Comparison of ENCODE assay signal across 20 mouse cellular contexts in genomic region chr3:142755132-142755867, GRCm38 (mm10). TPM values are rescaled to one million over a fixed set of nuclear protein-coding genes. Genes with fewer than 3 reads are reported as not detected.
A peak's percentile ranks its signal among the peaks of the same experiment; 100 is the strongest.
DNase-seq lines count a peak whose midpoint lies in the region; ATAC-seq and TF ChIP-seq lines count a peak whose summit lies in the region.
"Had no signal": no experiment of that assay in that cellular context is flagged by ENCODE, and none has a peak within 500 bp of the region (broad histone marks: within the 10 kb centered on the region; RNA-seq: fewer than 3 reads in every experiment).

No protein-coding gene starts in this region.

- TF ChIP-seq EP300 in heart, postnatal 0 days (IDR thresholded peaks at IDR 0.05; ENCODE audit: low read depth): no peak

- H3K4me2 ChIP-seq in forebrain, embryonic 14.5 days (ENCODE audit: low read length): no peak overlapping the region
- H3K4me2 ChIP-seq in forebrain, embryonic 13.5 days: no peak overlapping the region
- peak overlapping the region; percentile 36; the same call in 1 of the 2 replicates for H3K4me2 ChIP-seq in heart, postnatal 0 days (ENCODE audit: low read depth, low read length)
- no peak overlapping the region for H3K4me2 ChIP-seq in midbrain, embryonic 14.5 days (ENCODE audit: low read length)
- H3K4me2 ChIP-seq in midbrain, embryonic 11.5 days: no peak overlapping the region
- peak overlapping the region; percentile 31 for H3K4me2 ChIP-seq in midbrain, embryonic 16.5 days (ENCODE audit: low read length)
- H3K4me2 ChIP-seq: embryonic facial prominence, embryonic 12.5 days; kidney, embryonic 15.5 days had no signal

- WGBS in forebrain, embryonic 14.5 days: 79% methylated on average over 18 of the region's 18 CpGs
- 82% methylated on average over 18 of the region's 18 CpGs for WGBS in forebrain, embryonic 13.5 days
- 62% methylated on average over 18 of the region's 18 CpGs for WGBS in heart, postnatal 0 days
- WGBS in midbrain, embryonic 14.5 days: 75% methylated on average over 18 of the region's 18 CpGs
- 87% methylated on average over 18 of the region's 18 CpGs for WGBS in midbrain, embryonic 11.5 days
- WGBS in midbrain, embryonic 16.5 days: 62% methylated on average over 18 of the region's 18 CpGs

- H3K4me1 ChIP-seq in forebrain, embryonic 14.5 days (ENCODE audit: control insufficient read depth, insufficient read depth, low read length): no peaks in the 10 kb centered on the region
- no peaks in the 10 kb centered on the region for H3K4me1 ChIP-seq in forebrain, embryonic 13.5 days
- peaks cover 3% of the 10 kb centered on the region; the same call in 1 of the 2 replicates for H3K4me1 ChIP-seq in heart, postnatal 0 days (ENCODE audit: control insufficient read depth, insufficient read depth)
- H3K4me1 ChIP-seq in midbrain, embryonic 14.5 days (ENCODE audit: control insufficient read depth, insufficient read depth, low read length): no peaks in the 10 kb centered on the region
- no peaks in the 10 kb centered on the region for H3K4me1 ChIP-seq in midbrain, embryonic 11.5 days (ENCODE audit: control insufficient read depth, insufficient read depth, low read length)
- no peaks in the 10 kb centered on the region for H3K4me1 ChIP-seq in midbrain, embryonic 16.5 days (ENCODE audit: control insufficient read depth, insufficient read depth, low read length)
- H3K4me1 ChIP-seq: embryonic facial prominence, embryonic 12.5 days; kidney, embryonic 15.5 days had no signal

- no peaks in the 10 kb centered on the region for H3K27me3 ChIP-seq in forebrain, embryonic 14.5 days (replicated peaks; ENCODE audit: control insufficient read depth, insufficient read depth, low read length)
- H3K27me3 ChIP-seq in forebrain, embryonic 13.5 days: no peaks in the 10 kb centered on the region
- H3K27me3 ChIP-seq in heart, postnatal 0 days (ENCODE audit: control insufficient read depth, insufficient read depth, low read length): no peaks in the 10 kb centered on the region
- H3K27me3 ChIP-seq in midbrain, embryonic 14.5 days (ENCODE audit: control insufficient read depth, insufficient read depth, low read length): no peaks in the 10 kb centered on the region
- H3K27me3 ChIP-seq in midbrain, embryonic 11.5 days (ENCODE audit: control insufficient read depth, insufficient read depth, low read length): no peaks in the 10 kb centered on the region
- no peaks in the 10 kb centered on the region for H3K27me3 ChIP-seq in midbrain, embryonic 16.5 days (ENCODE audit: control insufficient read depth, insufficient read depth, low read depth, low read length)
- H3K27me3 ChIP-seq: CH12.LX; embryonic facial prominence, embryonic 12.5 days; kidney, embryonic 15.5 days had no signal

- no peak for ATAC-seq in forebrain, embryonic 14.5 days
- no peak for ATAC-seq in forebrain, embryonic 13.5 days
- no peak for ATAC-seq in heart, postnatal 0 days (ENCODE audit: insufficient read depth, low read depth)
- ATAC-seq in midbrain, embryonic 14.5 days (ENCODE audit: low FRiP score, low TSS enrichment): no peak
- no peak for ATAC-seq in midbrain, embryonic 11.5 days (ENCODE audit: low FRiP score)
- peak; percentile 77; the same call in 1 of the 2 replicates for ATAC-seq in midbrain, embryonic 16.5 days
- ATAC-seq: intestine, embryonic 16.5 days had no signal

- H3K9me3 ChIP-seq in forebrain, embryonic 14.5 days (replicated peaks; ENCODE audit: control insufficient read depth, low read length): no peaks in the 10 kb centered on the region
- no peaks in the 10 kb centered on the region for H3K9me3 ChIP-seq in forebrain, embryonic 13.5 days (replicated peaks)
- H3K9me3 ChIP-seq in heart, postnatal 0 days (replicated peaks; ENCODE audit: control insufficient read depth, low read length): no peaks in the 10 kb centered on the region
- no peaks in the 10 kb centered on the region for H3K9me3 ChIP-seq in midbrain, embryonic 14.5 days (ENCODE audit: control insufficient read depth, low read length)
- no peaks in the 10 kb centered on the region for H3K9me3 ChIP-seq in midbrain, embryonic 11.5 days (ENCODE audit: control insufficient read depth, low read length)
- H3K9me3 ChIP-seq in midbrain, embryonic 16.5 days (replicated peaks; ENCODE audit: control insufficient read depth, low read length, poor library complexity, severe bottlenecking): no peaks in the 10 kb centered on the region
- H3K9me3 ChIP-seq: embryonic facial prominence, embryonic 12.5 days; kidney, embryonic 15.5 days had no signal

- no peak overlapping the region for H3K4me3 ChIP-seq in forebrain, embryonic 14.5 days (ENCODE audit: low read depth, low read length)
- no peak overlapping the region for H3K4me3 ChIP-seq in forebrain, embryonic 13.5 days
- H3K4me3 ChIP-seq in heart, postnatal 0 days (ENCODE audit: low read depth, low read length): no peak overlapping the region
- no peak overlapping the region for H3K4me3 ChIP-seq in midbrain, embryonic 14.5 days (replicated peaks; ENCODE audit: low read depth, low read length)
- no peak overlapping the region for H3K4me3 ChIP-seq in midbrain, embryonic 11.5 days (ENCODE audit: low read depth, low read length)
- no peak overlapping the region for H3K4me3 ChIP-seq in midbrain, embryonic 16.5 days (ENCODE audit: low read depth, low read length)
- H3K4me3 ChIP-seq: embryonic facial prominence, embryonic 12.5 days; kidney, embryonic 15.5 days had no signal

- H3K9ac ChIP-seq in forebrain, embryonic 14.5 days (ENCODE audit: low read length): no peak overlapping the region
- no peak overlapping the region for H3K9ac ChIP-seq in forebrain, embryonic 13.5 days
- H3K9ac ChIP-seq in heart, postnatal 0 days (replicated peaks; ENCODE audit: low read depth, low read length): no peak overlapping the region
- no peak overlapping the region; the same call in 1 of the 2 replicates for H3K9ac ChIP-seq in midbrain, embryonic 14.5 days (replicated peaks; ENCODE audit: low read length)
- no peak overlapping the region for H3K9ac ChIP-seq in midbrain, embryonic 11.5 days (ENCODE audit: low read length)
- H3K9ac ChIP-seq in midbrain, embryonic 16.5 days (ENCODE audit: low read depth, low read length): peak overlapping the region; percentile 4; the same call in 1 of the 2 replicates
- H3K9ac ChIP-seq: embryonic facial prominence, embryonic 12.5 days; kidney, embryonic 15.5 days had no signal

- TF ChIP-seq CTCF in heart, postnatal 0 days (IDR thresholded peaks at IDR 0.05; ENCODE audit: low read depth): no peak

- H3K27ac ChIP-seq in forebrain, embryonic 14.5 days (ENCODE audit: low read depth, low read length): no peak overlapping the region
- H3K27ac ChIP-seq in forebrain, embryonic 13.5 days: no peak overlapping the region
- H3K27ac ChIP-seq in heart, postnatal 0 days (ENCODE audit: low read depth): no peak overlapping the region
- no peak overlapping the region for H3K27ac ChIP-seq in midbrain, embryonic 14.5 days (replicated peaks; ENCODE audit: low read depth, low read length)
- no peak overlapping the region for H3K27ac ChIP-seq in midbrain, embryonic 11.5 days (ENCODE audit: low read depth, low read length)
- 0 out of 2 replicates have a peak overlapping the region, but pooled peaks have one; percentile 3 for H3K27ac ChIP-seq in midbrain, embryonic 16.5 days (ENCODE audit: low read length)
- H3K27ac ChIP-seq: embryonic facial prominence, embryonic 12.5 days; kidney, embryonic 15.5 days had no signal

- no peaks in the 10 kb centered on the region for H3K36me3 ChIP-seq in forebrain, embryonic 14.5 days (ENCODE audit: control insufficient read depth, insufficient read depth, low read length)
- H3K36me3 ChIP-seq in forebrain, embryonic 13.5 days (ENCODE audit: poor library complexity, severe bottlenecking): no peaks in the 10 kb centered on the region
- H3K36me3 ChIP-seq in heart, postnatal 0 days (replicated peaks; ENCODE audit: control insufficient read depth, insufficient read depth, low read length): no peaks in the 10 kb centered on the region
- H3K36me3 ChIP-seq in midbrain, embryonic 14.5 days (ENCODE audit: control insufficient read depth, insufficient read depth, low read length): no peaks in the 10 kb centered on the region
- no peaks in the 10 kb centered on the region for H3K36me3 ChIP-seq in midbrain, embryonic 11.5 days (ENCODE audit: control insufficient read depth, insufficient read depth, low read length)
- H3K36me3 ChIP-seq in midbrain, embryonic 16.5 days (ENCODE audit: control insufficient read depth, insufficient read depth, low read length): no peaks in the 10 kb centered on the region
- H3K36me3 ChIP-seq: embryonic facial prominence, embryonic 12.5 days; kidney, embryonic 15.5 days had no signal

- intact Hi-C loops in heart, postnatal 36 days (cut with DNase I): no loop called here

- DNase-seq in forebrain, embryonic 14.5 days (ENCODE audit: low spot score): peak; percentile 19
- DNase-seq in heart, postnatal 0 days (ENCODE audit: low spot score): no peak
- no peak for DNase-seq in heart, postnatal 36 days
- peak; percentile 63 for DNase-seq in midbrain, embryonic 14.5 days
- no peak for DNase-seq in midbrain, embryonic 11.5 days (ENCODE audit: low spot score, missing footprints)
- DNase-seq in adrenal gland, postnatal 25 days: no peak
- DNase-seq: cerebellum, adult 11-12 months; cerebellum, postnatal 36 days; layer of hippocampus, postnatal 36 days; left cerebral cortex, postnatal 4 days; lung, adult 2 months; lung, postnatal 36 days; right cerebral cortex, postnatal 4 days; thymus, postnatal 36 days had no signal

RNA-seq across cellular contexts. Expression of gene Gtf2b, which starts 9.5 kb away (rescaled TPM):
- 99.8 and 112 TPM in 2 replicates for polyA plus RNA-seq in forebrain, embryonic 14.5 days (2014; fragmentation: Nextera tagmentation; extraction: Ambion mirVana)
- 102 and 104 TPM in 2 replicates for polyA plus RNA-seq in forebrain, embryonic 13.5 days (2015; fragmentation: Nextera tagmentation; extraction: Ambion mirVana)
- total RNA-seq in heart, postnatal 0 days (2014; rRNA removed; ENCODE audit: low replicate concordance): 32.1 and 48.4 TPM in 2 replicates
- polyA plus RNA-seq in heart, postnatal 0 days (2015; fragmentation: Nextera tagmentation; extraction: Ambion mirVana): 58.2 and 63.7 TPM in 2 replicates
- total RNA-seq in heart, postnatal 36 days (2021): 10 to 100 TPM; 20.9 to 21.1 TPM
- 87.5 and 89.5 TPM in 2 replicates for polyA plus RNA-seq in midbrain, embryonic 14.5 days (2014; fragmentation: Nextera tagmentation; extraction: Ambion mirVana)
- 100 and 105 TPM in 2 replicates for polyA plus RNA-seq in midbrain, embryonic 11.5 days (2014; fragmentation: Nextera tagmentation; extraction: Ambion mirVana)
- 65.4 and 73.9 TPM in 2 replicates for polyA plus RNA-seq in midbrain, embryonic 16.5 days (2015; fragmentation: Nextera tagmentation; extraction: Ambion mirVana)
- total RNA-seq in adrenal gland, postnatal 25 days (2021): 64.5 and 64.6 TPM in 2 replicates

RNA-seq across cellular contexts. Expression of gene Kyat3, which starts 54.4 kb away (rescaled TPM):
- 6.2 and 7.5 TPM in 2 replicates for polyA plus RNA-seq in forebrain, embryonic 14.5 days (2014; fragmentation: Nextera tagmentation; extraction: Ambion mirVana)
- polyA plus RNA-seq in forebrain, embryonic 13.5 days (2015; fragmentation: Nextera tagmentation; extraction: Ambion mirVana): 6.7 and 6.9 TPM in 2 replicates
- 19.5 and 21.6 TPM in 2 replicates for total RNA-seq in heart, postnatal 0 days (2014; rRNA removed; ENCODE audit: low replicate concordance)
- 11.2 and 12.8 TPM in 2 replicates for polyA plus RNA-seq in heart, postnatal 0 days (2015; fragmentation: Nextera tagmentation; extraction: Ambion mirVana)
- 10 to 100 TPM; 23.8 to 27.9 TPM for total RNA-seq in heart, postnatal 36 days (2021)
- 2.7 and 4.2 TPM in 2 replicates for polyA plus RNA-seq in midbrain, embryonic 14.5 days (2014; fragmentation: Nextera tagmentation; extraction: Ambion mirVana)
- 8.6 and 9.9 TPM in 2 replicates for polyA plus RNA-seq in midbrain, embryonic 11.5 days (2014; fragmentation: Nextera tagmentation; extraction: Ambion mirVana)
- polyA plus RNA-seq in midbrain, embryonic 16.5 days (2015; fragmentation: Nextera tagmentation; extraction: Ambion mirVana): 3.6 and 4.9 TPM in 2 replicates
- total RNA-seq in adrenal gland, postnatal 25 days (2021): 26.6 and 31.6 TPM in 2 replicates

Comparison
In these comparisons a context has a peak if more than half of its experiments do, and no peak if none do; other contexts are left out.
1. DNase-seq: peak in forebrain, embryonic 14.5 days (single experiment) and midbrain, embryonic 14.5 days (single experiment); none in heart, postnatal 0 days (single experiment), heart, postnatal 36 days (0 of 2), midbrain, embryonic 11.5 days (single experiment) and adrenal gland, postnatal 25 days (single experiment).
2. H3K4me2 ChIP-seq: peak in heart, postnatal 0 days (single experiment) and midbrain, embryonic 16.5 days (single experiment); none in forebrain, embryonic 14.5 days (single experiment), forebrain, embryonic 13.5 days (single experiment), midbrain, embryonic 14.5 days (single experiment) and midbrain, embryonic 11.5 days (single experiment).